Mouse (Mus musculus) ES-E14 (cell line): ENCODE data around the gene Palm.

Experiments
- CHD2 ChIP-seq: IDR thresholded peaks from 2 replicates; pipeline ENCODE4 v1.6.1; 2014; ENCODE audit warnings: mild to moderate bottlenecking, low read depth, low read length, inconsistent platforms
- HCFC1 ChIP-seq: IDR thresholded peaks from 2 replicates; pipeline ENCODE4 v1.6.1; 2012; ENCODE audit warnings: low read length, inconsistent platforms, borderline replicate concordance; ENCODE audit not compliant: insufficient read depth

- TF ChIP-seq CHD2 (no peak), HCFC1 (no peak)
These were observed 49.6 kb upstream of the Palm start for GRCm38 (mm10) chr10:79743650-79744365.
